Mouse (Mus musculus) neural tube, embryonic 11.5 days (tissue): ENCODE measurements around the gene Ankrd10. TPM values are rescaled to one million over a fixed set of nuclear protein-coding genes. Genes with fewer than 3 reads are reported as not detected.

ENCODE experiments used
- ATAC-seq: fragments of 200-750 bp; cut with Nextera tagmentation; 2 replicates; pipeline ENCODE4 v1.8.0; 2017; ENCODE audit warnings: moderate number of reproducible peaks, mild to moderate bottlenecking, moderate TSS enrichment, moderate library complexity; ENCODE audit not compliant: insufficient read depth, low FRiP score, low TSS enrichment
- DNase-seq: peaks from one replicate; pipeline ENCODE4 v3.0.0-alpha.2; 2015; ENCODE audit warnings: low spot score
- H3K27ac ChIP-seq: fragments of 300-500 bp; sonication (generic); 2 replicates; pipeline ENCODE4 v1.5.1; 2014; ENCODE audit warnings: low read depth, mild to moderate bottlenecking, low read length
- H3K27me3 ChIP-seq: fragments of 300-500 bp; sonication (generic); 2 replicates; pipeline ENCODE4 v1.6.1; 2014; ENCODE audit warnings: mild to moderate bottlenecking, low read length, mixed read lengths; ENCODE audit not compliant: control insufficient read depth, insufficient read depth
- H3K36me3 ChIP-seq: fragments of 300-500 bp; sonication (generic); 2 replicates; pipeline ENCODE4 v1.6.1; 2014; ENCODE audit warnings: mild to moderate bottlenecking, low read length, moderate library complexity, mixed read lengths; ENCODE audit not compliant: control insufficient read depth, insufficient read depth
- H3K4me1 ChIP-seq: fragments of 300-500 bp; sonication (generic); 2 replicates; pipeline ENCODE4 v1.6.1; 2014; ENCODE audit warnings: low read length, mixed read lengths; ENCODE audit not compliant: control insufficient read depth, insufficient read depth
- H3K4me2 ChIP-seq: fragments of 300-500 bp; sonication (generic); 2 replicates; pipeline ENCODE4 v1.6.1; 2014; ENCODE audit warnings: low read depth, mild to moderate bottlenecking, moderate library complexity
- H3K4me3 ChIP-seq: fragments of 300-500 bp; sonication (generic); 2 replicates; pipeline ENCODE4 v1.5.1; 2014; ENCODE audit warnings: low read depth, low read length
- H3K9ac ChIP-seq: fragments of 300-500 bp; sonication (generic); 2 replicates; pipeline ENCODE4 v1.6.1; 2014; ENCODE audit warnings: mild to moderate bottlenecking, low read length
- H3K9me3 ChIP-seq: fragments of 300-500 bp; sonication (generic); 2 replicates; pipeline ENCODE4 v1.6.1; 2016; ENCODE audit warnings: low read length; ENCODE audit not compliant: control insufficient read depth
- WGBS: fragments of 180-500 bp; shearing (Covaris S2); extraction: QIAGEN DNeasy Blood & Tissue Kit; methylation state at CpG from one replicate; pipeline ENCODE4 v1.1.7; 2014; 5-methylcytosine and 5-hydroxymethylcytosine counted together
- polyA plus RNA-seq: library from polyadenylated mRNA; unstranded; fragments of >200 nt; fragmentation: Nextera tagmentation; extraction: Ambion mirVana; gene quantifications from 2 replicates; pipeline ENCODE4 v1.2.1, GENCODE M21; 2014

The Ankrd10 gene
- polyA plus RNA-seq, 1 experiment from 2014 or later = 109 TPM

GRCm38 (mm10) chr8:11593222-11593884 is 42.2 kb downstream of the Ankrd10 start:
- Histone ChIP-seq H3K36me3 (no peaks in the 10 kb centered on the region), H3K4me1 (no peaks in the 10 kb centered on the region), H3K9me3 (no peaks in the 10 kb centered on the region), H3K27me3 (no peaks in the 10 kb centered on the region), H3K27ac (no peak overlapping the region), H3K4me3 (no peak overlapping the region), H3K4me2 (no peak overlapping the region), H3K9ac (no peak overlapping the region)
- no peak for ATAC-seq
- DNase-seq = no peak
- 79% methylated on average over 12 of the region's 12 CpGs for WGBS

GRCm38 (mm10) chr8:11592296-11592695 is 43.3 kb downstream of the Ankrd10 start:
- WGBS = 47% methylated on average over 13 of the region's 13 CpGs
- Histone ChIP-seq H3K9ac (no peak overlapping the region), H3K4me1 (no peaks in the 10 kb centered on the region), H3K27ac (no peak overlapping the region), H3K36me3 (no peaks in the 10 kb centered on the region), H3K4me3 (no peak overlapping the region), H3K9me3 (no peaks in the 10 kb centered on the region), H3K27me3 (no peaks in the 10 kb centered on the region), H3K4me2 (no peak overlapping the region)
- no peak for ATAC-seq
- no peak for DNase-seq

- Histone ChIP-seq H3K4me2 (no peak overlapping the region), H3K4me1 (no peaks in the 10 kb centered on the region), H3K36me3 (no peaks in the 10 kb centered on the region), H3K4me3 (no peak overlapping the region), H3K9me3 (no peaks in the 10 kb centered on the region), H3K27ac (no peak overlapping the region), H3K9ac (no peak overlapping the region), H3K27me3 (no peaks in the 10 kb centered on the region)
- no peak for DNase-seq
- ATAC-seq = no peak
- 80% methylated on average over 4 of the region's 4 CpGs for WGBS
Measured at GRCm38 (mm10) chr8:11591837-11592236, 43.7 kb downstream of the Ankrd10 start.

GRCm38 (mm10) chr8:11586374-11586745 is 49.2 kb downstream of the Ankrd10 start:
- Histone ChIP-seq H3K9ac (no peak overlapping the region), H3K27ac (no peak overlapping the region), H3K9me3 (no peaks in the 10 kb centered on the region), H3K4me2 (no peak overlapping the region), H3K4me1 (no peaks in the 10 kb centered on the region), H3K27me3 (no peaks in the 10 kb centered on the region), H3K36me3 (no peaks in the 10 kb centered on the region), H3K4me3 (no peak overlapping the region)
- ATAC-seq (no peak), DNase-seq (no peak)
- WGBS = 67% methylated on average over 2 of the region's 2 CpGs

GRCm38 (mm10) chr8:11585513-11586373 is 49.8 kb downstream of the Ankrd10 start:
- H3K27me3 ChIP-seq = no peaks in the 10 kb centered on the region
- no peak overlapping the region for H3K27ac ChIP-seq
- no peak overlapping the region for H3K9ac ChIP-seq
- no peak overlapping the region for H3K4me3 ChIP-seq
- WGBS = 79% methylated on average over 21 of the region's 21 CpGs
- no peaks in the 10 kb centered on the region for H3K4me1 ChIP-seq
- H3K36me3 ChIP-seq = no peaks in the 10 kb centered on the region
- no peak for ATAC-seq
- H3K4me2 ChIP-seq = no peak overlapping the region
- no peaks in the 10 kb centered on the region for H3K9me3 ChIP-seq
- peak; percentile 17 for DNase-seq

- DNase-seq (no peak), ATAC-seq (no peak)
- Histone ChIP-seq H3K4me1 (no peaks in the 10 kb centered on the region), H3K9me3 (no peaks in the 10 kb centered on the region), H3K9ac (no peak overlapping the region), H3K27me3 (no peaks in the 10 kb centered on the region), H3K4me2 (no peak overlapping the region), H3K4me3 (no peak overlapping the region), H3K36me3 (no peaks in the 10 kb centered on the region), H3K27ac (no peak overlapping the region)
- 65% methylated on average over 16 of the region's 16 CpGs for WGBS
Measured at GRCm38 (mm10) chr8:11575604-11576384, 59.8 kb downstream of the Ankrd10 start.

- H3K9me3 ChIP-seq = no peaks in the 10 kb centered on the region
- 82% methylated on average over 9 of the region's 9 CpGs for WGBS
- H3K9ac ChIP-seq = no peak overlapping the region
- no peak overlapping the region for H3K4me2 ChIP-seq
- H3K4me3 ChIP-seq = no peak overlapping the region
- DNase-seq (no peak), ATAC-seq (no peak)
- no peaks in the 10 kb centered on the region for H3K27me3 ChIP-seq
- H3K36me3 ChIP-seq = no peaks in the 10 kb centered on the region
- no peaks in the 10 kb centered on the region for H3K4me1 ChIP-seq
- no peak overlapping the region for H3K27ac ChIP-seq
Measured at GRCm38 (mm10) chr8:11574911-11575603, 60.5 kb downstream of the Ankrd10 start.

GRCm38 (mm10) chr8:11572428-11572827 is 63.1 kb downstream of the Ankrd10 start:
- WGBS = 74% methylated on average over 6 of the region's 6 CpGs

More at GRCm38 (mm10) chr8:11572428-11572827, 63.1 kb downstream of the Ankrd10 start:
- Histone ChIP-seq H3K4me3 (no peak overlapping the region), H3K27ac (no peak overlapping the region), H3K36me3 (0 out of 2 replicates have a peak, but pooled peaks cover 2% of the 10 kb centered on the region), H3K27me3 (no peaks in the 10 kb centered on the region), H3K9me3 (no peaks in the 10 kb centered on the region), H3K4me1 (no peaks in the 10 kb centered on the region), H3K9ac (no peak overlapping the region), H3K4me2 (no peak overlapping the region)
- DNase-seq (no peak), ATAC-seq (no peak)
